Mouse (Mus musculus) kidney, adult 8-10 months (tissue): ENCODE data around the gene Eml1.

Experiments
- DNase-seq, 2 experiments: peaks; one replicate each; pipeline ENCODE4 v3.0.0; 2022

Gene Eml1

GRCm38 (mm10) chr12:108370596-108371428 is at the start of gene Eml1:
Eml1 (plus strand) TSS chr12:108370957.
- DNase-seq, result peak in 1 of 2 experiments; percentile 42

GRCm38 (mm10) chr12:108326401-108326800 is 44.4 kb upstream of the Eml1 start:
- no peak for DNase-seq

GRCm38 (mm10) chr12:108327889-108328491 is 42.8 kb upstream of the Eml1 start:
- no peak for DNase-seq

- DNase-seq, result peak; percentile 84 to 87
These were observed 37.7 kb upstream of the Eml1 start for GRCm38 (mm10) chr12:108333056-108333455.

GRCm38 (mm10) chr12:108333481-108333882 is 37.3 kb upstream of the Eml1 start:
- DNase-seq, result no peak

GRCm38 (mm10) chr12:108333895-108334445 is 36.8 kb upstream of the Eml1 start, which contains the start of gene Cyp46a1:
Cyp46a1 (plus strand) TSS chr12:108334381.
- DNase-seq, result peak; percentile 99 to 100

GRCm38 (mm10) chr12:108334529-108334928 is 36.2 kb upstream of the Eml1 start:
- peak in 1 of 2 experiments; percentile 24 for DNase-seq

GRCm38 (mm10) chr12:108338572-108339190 is 32.1 kb upstream of the Eml1 start:
- peak; percentile 23 to 58 for DNase-seq

- no peak for DNase-seq
These were observed 22.6 kb upstream of the Eml1 start for GRCm38 (mm10) chr12:108348151-108348550.

- no peak for DNase-seq
These were observed 21.7 kb upstream of the Eml1 start for GRCm38 (mm10) chr12:108349026-108349425.

GRCm38 (mm10) chr12:108350931-108351330 is 19.8 kb upstream of the Eml1 start:
- no peak for DNase-seq

- DNase-seq, result no peak
These were observed 18.2 kb upstream of the Eml1 start for GRCm38 (mm10) chr12:108352371-108353136.

- no peak for DNase-seq
These were observed 16.5 kb upstream of the Eml1 start for GRCm38 (mm10) chr12:108354284-108354683.

GRCm38 (mm10) chr12:108355271-108355670 is 15.5 kb upstream of the Eml1 start:
- DNase-seq, result no peak

GRCm38 (mm10) chr12:108355986-108356385 is 14.8 kb upstream of the Eml1 start:
- no peak for DNase-seq

GRCm38 (mm10) chr12:108363796-108364195 is 7.0 kb upstream of the Eml1 start:
- peak; percentile 78 to 88 for DNase-seq

GRCm38 (mm10) chr12:108365340-108365739 is 5.4 kb upstream of the Eml1 start:
- peak; percentile 33 to 41 for DNase-seq

GRCm38 (mm10) chr12:108365868-108366267 is 4.9 kb upstream of the Eml1 start:
- no peak for DNase-seq

- peak; percentile 26 to 44 for DNase-seq
These were observed 2.8 kb upstream of the Eml1 start for GRCm38 (mm10) chr12:108367909-108368308.

GRCm38 (mm10) chr12:108368921-108369320 is 1.8 kb upstream of the Eml1 start:
- no peak for DNase-seq

- DNase-seq, result peak in 1 of 2 experiments; percentile 26
These were observed 640 bp downstream of the Eml1 start for GRCm38 (mm10) chr12:108371429-108371765.

- DNase-seq, result no peak
These were observed 1.5 kb downstream of the Eml1 start for GRCm38 (mm10) chr12:108372241-108372640.

- no peak for DNase-seq
These were observed 2.9 kb downstream of the Eml1 start for GRCm38 (mm10) chr12:108373611-108374010.
